Mouse (Mus musculus): ENCODE measurements around the gene Trabd2b.

DNA sequence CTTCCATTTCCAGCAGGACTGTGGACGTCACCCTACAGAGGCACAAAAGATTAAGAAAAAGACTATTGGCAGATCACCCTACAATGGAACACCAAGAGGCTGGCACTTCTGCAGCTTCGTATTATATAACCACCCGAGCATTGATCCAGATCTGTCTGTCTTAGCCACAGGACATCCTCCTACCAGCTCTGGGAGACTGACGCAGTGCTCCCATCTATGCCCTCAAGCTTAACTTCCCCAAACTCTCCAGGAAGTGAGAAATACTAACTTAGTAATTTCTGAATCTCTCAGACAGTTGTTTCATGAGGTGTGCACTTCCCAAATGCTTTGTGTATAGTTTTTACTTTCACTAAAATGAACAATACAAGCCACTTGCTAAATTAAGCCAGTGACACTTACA is 95.1 kb downstream of the Trabd2b start:
- no peak for TF ChIP-seq POLR2A (IDR thresholded peaks at IDR 0.05; ENCODE audit: insufficient read depth, low read depth, low read length)
- no peak for TF ChIP-seq CTCF (IDR thresholded peaks at IDR 0.05; ENCODE audit: insufficient read depth, low read depth, low read length)
